Mouse (Mus musculus) layer of hippocampus, adult 9-11 months (tissue): ENCODE results near the gene Fcrla.

Experiments used
- DNase-seq: peaks from one replicate; pipeline ENCODE4 v3.0.0; 2022

Gene Fcrla

GRCm38 (mm10) chr1:170926941-170927340, 442 bp downstream of the Fcrla start:
- no peak for DNase-seq

- DNase-seq: peak; percentile 53
Measured at GRCm38 (mm10) chr1:170924485-170924884, 2.9 kb downstream of the Fcrla start.

GRCm38 (mm10) chr1:170919308-170919707, 8.1 kb downstream of the Fcrla start:
- DNase-seq: no peak

- DNase-seq: no peak
Measured at GRCm38 (mm10) chr1:170915657-170916056, 11.7 kb downstream of the Fcrla start.

GRCm38 (mm10) chr1:170912891-170913615, 14.3 kb downstream of the Fcrla start, which contains the start of gene Fcrlb:
TSS of gene Fcrlb (minus strand) at chr1:170912941.
- no peak for DNase-seq

GRCm38 (mm10) chr1:170911907-170912660, 15.3 kb downstream of the Fcrla start:
- no peak for DNase-seq

GRCm38 (mm10) chr1:170908341-170908740, 19.0 kb downstream of the Fcrla start:
- no peak for DNase-seq

- no peak for DNase-seq
Measured at GRCm38 (mm10) chr1:170907456-170908191, 19.8 kb downstream of the Fcrla start.

GRCm38 (mm10) chr1:170907111-170907455, 20.3 kb downstream of the Fcrla start:
- DNase-seq: no peak

GRCm38 (mm10) chr1:170903485-170903884, 23.9 kb downstream of the Fcrla start:
- DNase-seq: no peak

GRCm38 (mm10) chr1:170901536-170902238, 25.7 kb downstream of the Fcrla start:
- DNase-seq: peak; percentile 81

GRCm38 (mm10) chr1:170900799-170901467, 26.4 kb downstream of the Fcrla start:
- DNase-seq: no peak

GRCm38 (mm10) chr1:170898413-170899075, 28.8 kb downstream of the Fcrla start:
- DNase-seq: peak; percentile 59

- no peak for DNase-seq
Measured at GRCm38 (mm10) chr1:170896651-170897281, 30.6 kb downstream of the Fcrla start.

- DNase-seq: no peak
Measured at GRCm38 (mm10) chr1:170894603-170895602, 32.5 kb downstream of the Fcrla start.

- DNase-seq: no peak
Measured at GRCm38 (mm10) chr1:170892279-170892678, 35.1 kb downstream of the Fcrla start.

- no peak for DNase-seq
Measured at GRCm38 (mm10) chr1:170891646-170892045, 35.7 kb downstream of the Fcrla start.

GRCm38 (mm10) chr1:170889310-170889709, 38.1 kb downstream of the Fcrla start:
- no peak for DNase-seq

- no peak for DNase-seq
Measured at GRCm38 (mm10) chr1:170886044-170886458, 41.3 kb downstream of the Fcrla start.
